8 mouse cellular contexts compared by ENCODE assay signal in the genomic region with DNA sequence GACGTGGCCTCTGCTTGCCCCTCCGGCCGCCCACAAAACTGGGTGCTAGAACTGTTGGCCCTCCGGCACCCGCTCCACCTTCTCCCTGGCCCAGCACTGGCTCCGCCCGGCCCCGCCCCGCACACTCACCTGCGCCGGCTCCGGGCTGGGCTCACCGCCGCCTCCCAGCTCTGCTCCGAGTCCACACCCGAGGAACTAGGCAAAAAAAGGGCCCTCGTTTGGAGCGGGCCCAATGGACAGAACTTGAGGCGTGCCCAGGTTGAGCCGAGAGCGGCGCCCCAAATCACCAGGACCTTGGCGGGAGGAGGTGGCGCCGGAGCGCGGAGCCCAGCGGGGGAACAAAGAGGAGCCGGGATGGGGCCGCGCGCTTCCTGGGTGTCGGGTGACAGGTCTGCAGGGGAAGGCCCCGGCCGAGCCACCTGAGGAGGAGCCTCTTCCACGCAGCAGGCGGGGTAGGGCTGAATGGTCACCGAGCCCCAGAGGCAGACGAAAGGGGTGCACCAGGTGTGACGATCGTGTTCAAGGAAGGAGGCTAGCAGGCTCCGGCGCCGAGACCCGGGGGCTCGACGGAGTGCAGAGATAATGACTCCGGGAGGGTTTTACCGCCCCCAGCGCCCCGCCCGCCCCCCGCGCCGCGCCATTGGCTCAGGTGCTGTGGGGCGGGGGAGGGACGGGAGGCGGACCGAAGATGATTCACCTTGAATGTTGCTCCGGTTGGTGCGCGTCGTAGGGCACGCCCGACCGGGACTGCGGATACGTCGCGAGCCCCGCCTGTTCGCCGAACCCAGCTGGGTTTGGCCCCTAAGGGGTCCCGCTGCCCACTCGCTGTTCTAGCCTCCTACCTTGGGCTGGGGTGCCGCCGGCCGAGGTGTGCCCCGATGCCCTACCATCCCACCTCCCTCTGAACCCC.
DNase-seq lines count a peak whose midpoint lies in the region; ATAC-seq lines count a peak whose summit lies in the region.

No protein-coding gene starts in this region.

- H3K36me3 ChIP-seq in embryonic facial prominence, embryonic 14.5 days (ENCODE audit: control insufficient read depth, insufficient read depth, low read length) = no peaks in the 10 kb centered on the region
- no peaks in the 10 kb centered on the region for H3K36me3 ChIP-seq in kidney, embryonic 14.5 days (ENCODE audit: control insufficient read depth, insufficient read depth, low read length)
- no peaks in the 10 kb centered on the region for H3K36me3 ChIP-seq in stomach, embryonic 14.5 days (ENCODE audit: control insufficient read depth, insufficient read depth, low read length)

- 1% methylated on average over 31 of the region's 80 CpGs for WGBS in embryonic facial prominence, embryonic 14.5 days
- under 1% methylated on average over 74 of the region's 80 CpGs for WGBS in kidney, embryonic 14.5 days
- under 1% methylated on average over 71 of the region's 80 CpGs for whole genome bisulfite sequencing in stomach, embryonic 14.5 days

- peak overlapping the region; percentile 47 for H3K4me3 ChIP-seq in embryonic facial prominence, embryonic 14.5 days (ENCODE audit: low read depth, low read length)
- H3K4me3 ChIP-seq in kidney, embryonic 14.5 days (ENCODE audit: low read length) = peak overlapping the region; percentile 48
- peak overlapping the region; percentile 32 for H3K4me3 ChIP-seq in stomach, embryonic 14.5 days (ENCODE audit: low read depth, low read length)

- H3K4me1 ChIP-seq in embryonic facial prominence, embryonic 14.5 days (ENCODE audit: control insufficient read depth, insufficient read depth, low read length) = peaks cover 7% of the 10 kb centered on the region; the same call in 1 of the 2 replicates
- H3K4me1 ChIP-seq in kidney, embryonic 14.5 days (ENCODE audit: control insufficient read depth, insufficient read depth, low read length) = peaks cover 47% of the 10 kb centered on the region
- H3K4me1 ChIP-seq in stomach, embryonic 14.5 days (ENCODE audit: control insufficient read depth, insufficient read depth, low read length) = peaks cover 13% of the 10 kb centered on the region

- peak; percentile 57 to 86 for DNase-seq in urinary bladder, adult 18-20 months (ENCODE audit: low spot score in 2 of 2)
- DNase-seq in urinary bladder, postnatal 10 days (ENCODE audit: low spot score) = no peak
- peak; percentile 87 for DNase-seq in embryonic facial prominence, embryonic 14.5 days (ENCODE audit: low spot score)
- DNase-seq in lung, postnatal 10 days = peak; percentile 49
- no peak for DNase-seq in frontal cortex, postnatal 14 days (ENCODE audit: low spot score in 2 of 2)
- no peak for DNase-seq in right cerebral cortex, postnatal 14 days

- peak; percentile 78 for ATAC-seq in embryonic facial prominence, embryonic 14.5 days (ENCODE audit: low read depth)
- ATAC-seq in kidney, embryonic 14.5 days (ENCODE audit: low FRiP score, low TSS enrichment) = peak; percentile 47
- peak; percentile 81 for ATAC-seq in stomach, embryonic 14.5 days (ENCODE audit: insufficient number of reproducible peaks, insufficient read depth, low FRiP score, low read depth)

- H3K9ac ChIP-seq in embryonic facial prominence, embryonic 14.5 days (ENCODE audit: low read depth, low read length) = peak overlapping the region; percentile 59
- peak overlapping the region; percentile 59 for H3K9ac ChIP-seq in kidney, embryonic 14.5 days (ENCODE audit: low read depth, low read length)
- peak overlapping the region; percentile 36; the same call in 1 of the 2 replicates for H3K9ac ChIP-seq in stomach, embryonic 14.5 days (replicated peaks; ENCODE audit: low read depth, low read length)

- peaks cover 88% of the 10 kb centered on the region for H3K27me3 ChIP-seq in embryonic facial prominence, embryonic 14.5 days (replicated peaks; ENCODE audit: control insufficient read depth, insufficient read depth, low read length)
- H3K27me3 ChIP-seq in kidney, embryonic 14.5 days (ENCODE audit: control insufficient read depth, insufficient read depth, low read length) = peaks cover 86% of the 10 kb centered on the region
- H3K27me3 ChIP-seq in stomach, embryonic 14.5 days (ENCODE audit: control insufficient read depth, insufficient read depth, low read length) = peaks cover 51% of the 10 kb centered on the region

- H3K9me3 ChIP-seq in embryonic facial prominence, embryonic 14.5 days (ENCODE audit: control insufficient read depth, low read length) = 0 out of 2 replicates have a peak, but pooled peaks cover under 1% of the 10 kb centered on the region
- H3K9me3 ChIP-seq in kidney, embryonic 14.5 days (ENCODE audit: control insufficient read depth, low read length) = no peaks in the 10 kb centered on the region
- H3K9me3 ChIP-seq in stomach, embryonic 14.5 days (ENCODE audit: control insufficient read depth, low read depth, low read length) = no peaks in the 10 kb centered on the region

- H3K27ac ChIP-seq in embryonic facial prominence, embryonic 14.5 days (replicated peaks; ENCODE audit: low read depth, low read length) = peak overlapping the region; percentile 81
- H3K27ac ChIP-seq in kidney, embryonic 14.5 days (ENCODE audit: low read depth, low read length) = peak overlapping the region; percentile 65
- peak overlapping the region; percentile 52 for H3K27ac ChIP-seq in stomach, embryonic 14.5 days (ENCODE audit: low read length)

- peak overlapping the region; percentile 51 for H3K4me2 ChIP-seq in embryonic facial prominence, embryonic 14.5 days (ENCODE audit: low read depth, low read length)
- peak overlapping the region; percentile 56 for H3K4me2 ChIP-seq in kidney, embryonic 14.5 days (replicated peaks; ENCODE audit: low read depth, low read length)
- H3K4me2 ChIP-seq in stomach, embryonic 14.5 days (replicated peaks; ENCODE audit: low read depth, low read length) = peak overlapping the region; percentile 44

Comparison
In these comparisons a context has a peak if more than half of its experiments do, and no peak if none do; other contexts are left out.
1. DNase-seq: peak in urinary bladder, adult 18-20 months (2 of 2), embryonic facial prominence, embryonic 14.5 days (single experiment) and lung, postnatal 10 days (single experiment); none in urinary bladder, postnatal 10 days (single experiment), frontal cortex, postnatal 14 days (0 of 2) and right cerebral cortex, postnatal 14 days (single experiment).
2. Peak in every context shown above with its lines, with median percentiles within 50 percentile points of each other: ATAC-seq, H3K27ac ChIP-seq, H3K4me2 ChIP-seq, H3K4me3 ChIP-seq and H3K9ac ChIP-seq.